Mouse (Mus musculus): ENCODE measurements at regions not wholly inside any gene's neighbourhood (a gene's known extent, or its start where the extent isn't known, plus 50 kb on each side); places are given as distances from the start of the nearest gene placed in this dataset.

DNA sequence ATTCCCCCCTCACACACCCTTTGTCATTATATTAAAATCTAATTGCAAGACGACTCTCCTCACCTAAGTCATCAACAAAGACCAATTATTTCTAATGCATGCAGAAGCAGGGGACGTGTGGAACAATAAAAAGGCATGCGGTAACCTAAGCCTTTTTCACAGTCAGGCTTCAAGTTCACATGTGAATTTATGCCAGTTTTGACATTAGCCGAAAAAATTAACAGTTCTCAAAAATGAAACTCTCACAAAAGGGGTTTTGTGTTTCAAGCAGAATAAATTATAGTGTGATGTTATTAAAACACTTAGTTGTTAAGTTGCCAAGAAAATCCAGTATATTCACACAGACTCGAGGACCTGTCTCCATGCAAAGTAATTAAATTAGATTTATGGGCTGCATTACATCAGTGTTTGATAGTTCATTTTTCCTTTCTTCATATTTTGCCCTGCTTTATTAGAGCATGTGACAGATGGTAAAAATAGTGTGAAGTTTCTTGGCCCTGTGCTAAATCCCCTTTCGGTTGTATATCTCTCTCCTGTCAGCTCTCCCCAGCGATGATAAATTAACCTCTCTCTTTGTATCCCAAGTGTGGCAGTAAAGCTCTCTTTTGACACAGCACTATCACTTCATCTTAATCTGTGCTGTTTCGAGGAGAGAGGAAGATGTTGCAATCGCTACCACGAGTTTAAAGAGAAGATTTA, 287.5 kb upstream of the Zfp703 start:
- no peak for DNase-seq (ENCODE audit: low spot score)

DNA sequence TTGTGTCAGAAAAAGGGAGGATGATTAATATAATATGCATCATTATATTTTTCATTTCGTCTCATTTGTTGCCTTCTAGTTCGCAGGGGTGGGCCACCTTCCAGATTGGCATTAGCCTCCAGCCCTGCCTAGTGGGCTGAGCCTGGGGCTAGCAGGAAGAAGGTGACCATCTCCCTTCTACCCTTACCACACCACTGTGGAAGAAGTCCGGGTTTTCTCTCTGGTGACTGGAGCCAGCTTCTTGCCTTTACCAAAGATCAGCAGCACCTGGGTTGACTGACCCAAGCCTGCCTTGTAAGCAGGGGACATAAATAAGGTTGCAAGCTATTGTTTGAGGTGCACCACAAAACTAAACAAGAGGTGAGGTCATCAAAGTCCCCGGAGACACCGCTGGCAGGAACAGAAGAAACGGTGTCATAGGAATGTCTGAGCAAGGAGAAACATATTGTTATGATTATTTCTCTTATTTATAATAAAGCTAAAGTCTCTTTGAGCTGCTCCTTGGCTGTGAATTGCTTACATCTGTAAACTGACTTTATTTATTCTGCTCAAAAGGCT, 286.9 kb upstream of the Zfp703 start:
- no peak for DNase-seq (ENCODE audit: low spot score)

GRCm38 (mm10) chr8:26697579-26698084, 279.5 kb upstream of the Zfp703 start:
- DNase-seq (ENCODE audit: low spot score): no peak

- DNase-seq (ENCODE audit: low spot score): no peak
Measured at GRCm38 (mm10) chr8:26698580-26698979, 278.5 kb upstream of the Zfp703 start.

DNA sequence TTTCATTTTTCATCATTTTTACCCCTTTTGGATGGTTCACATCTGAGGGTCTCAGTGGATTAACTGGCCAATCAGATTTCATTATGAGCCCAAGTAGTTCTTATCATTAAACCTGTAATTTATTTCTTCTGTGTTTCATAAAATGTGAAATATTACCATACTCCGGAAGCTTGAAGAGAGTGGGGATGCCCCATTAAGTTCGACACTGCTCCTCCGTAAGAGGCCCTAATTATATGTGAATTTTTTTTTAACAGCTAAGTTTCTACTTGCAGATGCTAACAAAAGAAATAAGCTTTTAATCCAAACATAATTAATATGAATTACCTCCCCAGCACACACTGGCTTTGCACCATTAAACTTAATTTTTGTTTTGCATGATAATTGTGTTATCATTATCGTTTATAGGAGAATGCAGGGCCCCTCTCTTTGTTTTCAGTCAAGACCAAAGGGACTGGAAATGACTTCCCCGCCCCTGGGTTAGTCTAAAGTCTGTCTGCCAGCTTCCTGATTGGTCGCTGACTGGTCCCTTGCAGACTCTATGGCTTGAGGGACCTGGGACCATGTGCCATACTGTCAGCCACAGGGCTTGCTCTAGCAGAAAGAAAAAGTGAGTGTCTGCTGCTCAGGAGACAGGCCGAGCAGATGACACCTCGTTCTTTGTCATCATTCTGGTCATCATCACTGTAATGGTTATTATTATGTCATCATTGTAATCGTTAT, 270.9 kb upstream of the Zfp703 start:
- DNase-seq (ENCODE audit: low spot score): no peak

DNA sequence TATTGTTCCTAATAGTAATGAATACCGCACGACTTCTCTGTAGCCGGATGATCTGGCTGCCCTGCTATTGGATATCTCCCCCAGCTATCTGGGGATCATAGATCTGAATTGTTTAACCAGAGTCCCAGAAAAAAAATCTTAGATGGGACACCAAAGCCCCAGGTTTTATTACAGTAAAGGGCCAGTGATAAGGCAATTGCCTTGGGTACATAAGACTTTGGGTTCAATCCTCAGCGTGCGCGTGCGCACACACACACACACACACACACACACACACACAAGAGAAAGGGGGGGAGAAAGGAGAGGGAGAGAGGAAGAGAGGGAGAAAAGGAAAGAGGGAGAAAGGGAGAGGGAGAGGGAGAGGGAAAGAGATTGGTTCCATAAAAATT, 270.4 kb upstream of the Zfp703 start:
- DNase-seq (ENCODE audit: low spot score): no peak

DNA sequence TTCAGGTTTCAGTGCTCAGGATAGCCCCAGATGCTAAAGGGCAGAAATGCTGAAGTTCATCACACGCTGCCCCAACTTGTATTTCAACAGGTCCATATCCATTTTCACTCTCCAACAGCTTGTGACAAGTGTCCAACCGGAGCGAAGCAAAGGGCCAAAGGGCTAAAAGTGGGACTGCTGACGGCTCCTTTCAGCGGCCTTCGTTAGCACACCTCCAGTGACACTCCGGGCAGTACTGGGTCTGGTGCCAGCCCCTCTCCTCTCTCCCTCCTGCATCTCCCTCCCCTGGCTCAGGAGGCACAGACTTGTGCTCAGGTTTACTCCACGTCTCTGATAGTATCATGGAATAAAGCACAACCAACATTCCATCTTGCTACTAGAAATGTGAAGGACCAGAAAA, 263.3 kb upstream of the Zfp703 start:
- DNase-seq (ENCODE audit: low spot score): no peak

DNA sequence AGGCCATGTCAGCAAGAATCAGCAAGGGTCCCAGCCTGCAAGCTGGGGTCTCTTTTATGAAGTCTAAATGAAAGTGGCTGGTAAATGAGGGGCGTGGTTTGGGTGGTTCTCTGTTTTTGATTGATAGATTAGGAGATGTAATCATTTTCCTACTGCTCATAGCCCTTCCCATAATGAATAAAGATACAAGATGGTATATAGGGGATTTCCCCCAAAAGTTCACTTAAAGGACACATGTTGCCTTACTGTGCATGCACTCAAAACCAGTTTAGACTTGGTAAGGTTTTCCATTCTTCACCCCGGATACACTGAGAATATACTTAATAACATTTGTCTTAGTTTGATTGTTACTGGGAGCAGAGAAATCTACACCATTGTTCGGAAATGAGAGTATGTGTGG, 262.4 kb upstream of the Zfp703 start:
- DNase-seq (ENCODE audit: low spot score): no peak

GRCm38 (mm10) chr8:26718409-26719355, 258.4 kb upstream of the Zfp703 start:
- DNase-seq (ENCODE audit: low spot score): no peak

- DNase-seq (ENCODE audit: low spot score): no peak
Measured at GRCm38 (mm10) chr8:26722766-26723165, 254.4 kb upstream of the Zfp703 start.

DNA sequence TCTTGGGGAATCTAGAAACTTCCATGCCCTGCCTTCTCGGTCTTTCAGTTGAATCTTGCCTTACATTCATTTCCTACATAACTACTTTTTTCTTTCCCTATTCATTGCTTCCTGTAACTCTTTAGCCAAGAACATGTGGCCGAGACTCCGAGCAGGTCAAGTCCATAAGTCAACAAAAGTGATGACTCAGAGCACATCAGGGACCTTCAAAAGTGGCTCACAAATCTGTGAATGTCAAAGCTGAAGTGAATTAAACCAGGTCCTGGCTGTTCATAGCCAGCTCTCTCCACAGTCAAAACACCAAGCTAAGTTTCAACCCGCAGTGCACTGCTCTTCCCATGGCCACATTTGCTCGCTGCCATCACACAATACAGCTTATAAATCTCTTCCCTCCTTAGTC, 252.5 kb upstream of the Zfp703 start:
- no peak for DNase-seq (ENCODE audit: low spot score)

- no peak for DNase-seq (ENCODE audit: low spot score)
Measured at GRCm38 (mm10) chr8:26725521-26725920, 251.6 kb upstream of the Zfp703 start.

- DNase-seq (ENCODE audit: low spot score): no peak
Measured at GRCm38 (mm10) chr8:26729351-26729750, 247.8 kb upstream of the Zfp703 start.

- DNase-seq (ENCODE audit: low spot score): no peak
Measured at GRCm38 (mm10) chr8:26731111-26731510, 246.0 kb upstream of the Zfp703 start.

- DNase-seq (ENCODE audit: low spot score): no peak
Measured at GRCm38 (mm10) chr8:26744424-26744823, 232.7 kb upstream of the Zfp703 start.

DNA sequence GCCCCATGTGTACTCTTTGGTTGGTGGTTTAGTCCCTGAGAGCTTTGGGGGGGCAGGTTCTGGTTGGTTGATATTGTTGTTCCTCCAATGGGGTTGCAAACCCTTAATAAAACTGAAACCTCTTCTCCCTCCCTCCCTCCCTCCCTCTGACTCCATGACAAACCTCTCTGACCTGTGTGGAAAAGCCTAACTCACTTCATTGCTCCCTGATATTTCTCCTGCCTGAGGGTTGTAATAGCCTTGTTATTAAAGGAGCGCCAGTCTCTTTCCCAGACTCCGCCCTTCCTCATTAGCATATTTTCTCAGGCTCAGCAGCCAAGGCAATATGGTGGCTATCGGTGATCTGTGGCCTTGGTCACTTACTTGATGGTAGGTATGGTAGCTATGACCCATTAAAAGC, 230.3 kb upstream of the Zfp703 start:
- DNase-seq (ENCODE audit: low spot score): no peak

DNA sequence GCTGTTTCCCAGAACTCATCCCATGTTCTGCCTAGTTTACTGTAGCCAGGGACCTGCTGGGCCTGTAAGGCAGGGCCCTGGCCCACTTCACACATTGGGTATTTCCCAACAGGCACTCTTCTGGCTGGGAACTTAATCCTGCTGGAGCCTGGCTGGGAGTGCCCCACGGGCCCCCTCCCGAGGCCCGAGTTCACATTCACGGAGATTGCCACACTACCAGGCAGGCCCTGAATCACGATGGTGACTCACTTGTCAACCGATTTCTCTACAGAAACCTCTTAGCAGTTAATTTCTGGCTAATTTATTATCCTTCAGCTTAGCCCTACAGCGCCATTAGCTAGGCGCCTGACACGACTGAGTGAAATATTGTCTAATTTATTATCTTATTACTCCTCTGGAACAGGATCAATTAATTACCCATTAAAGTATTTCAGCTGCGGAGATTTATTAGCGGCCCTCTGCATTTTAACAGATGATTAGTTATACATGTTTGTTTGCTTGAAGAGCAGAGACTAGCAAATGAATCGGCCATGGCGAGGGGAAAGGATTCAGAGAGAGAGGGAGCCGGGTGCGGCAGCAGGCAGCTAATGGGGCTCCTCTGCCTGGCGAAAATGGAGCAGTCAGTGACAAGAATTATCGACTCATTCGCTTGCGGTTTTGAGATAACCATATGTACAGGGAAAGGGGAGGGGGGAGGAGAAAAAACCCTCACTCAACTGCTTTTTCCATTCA, 229.7 kb upstream of the Zfp703 start:
- no peak for DNase-seq (ENCODE audit: low spot score)

- no peak for DNase-seq (ENCODE audit: low spot score)
Measured at GRCm38 (mm10) chr8:26748161-26748971, 228.8 kb upstream of the Zfp703 start.

DNA sequence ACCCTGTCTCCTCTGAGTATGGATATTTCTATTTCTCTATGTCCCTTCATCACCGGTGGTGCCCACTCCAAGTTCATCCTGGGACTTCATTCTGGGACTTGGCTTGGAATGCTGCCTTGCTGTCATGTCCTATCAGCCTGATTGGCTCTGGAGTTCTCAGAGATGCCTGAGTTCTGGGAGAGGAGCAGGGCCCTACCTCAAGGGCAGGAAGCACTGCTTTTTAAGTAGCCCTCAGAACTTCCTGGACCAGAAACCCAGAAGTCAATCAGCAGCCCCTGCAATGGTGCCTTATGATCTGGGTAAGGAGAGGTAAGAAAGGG, 228.2 kb upstream of the Zfp703 start:
- DNase-seq (ENCODE audit: low spot score): no peak

GRCm38 (mm10) chr8:26750120-26750519, 227.0 kb upstream of the Zfp703 start:
- no peak for DNase-seq (ENCODE audit: low spot score)

- DNase-seq (ENCODE audit: low spot score): no peak
Measured at GRCm38 (mm10) chr8:26751651-26752050, 225.5 kb upstream of the Zfp703 start.

All from left cerebral cortex, adult 11 months (tissue).